Mouse (Mus musculus) E14TG2a.4 (cell line): ENCODE results near the gene Usp34.
"Not testable (repeated sequence)": the region's sequence is repeated elsewhere in the genome, so short reads cannot be mapped to it uniquely, and the experiment has no call there.

Source experiments
- H3K27me3 ChIP-seq: 2 replicates; pipeline ENCODE4 v1.6.1; 2014; ENCODE audit warnings: low read length, control low read depth; ENCODE audit not compliant: insufficient read depth
- H3K36me3 ChIP-seq: 2 replicates; pipeline ENCODE4 v1.6.1; 2014; ENCODE audit warnings: low read length, control low read depth; ENCODE audit not compliant: insufficient read depth
- H3K4me1 ChIP-seq: replicated peaks from 2 replicates; pipeline ENCODE4 v1.6.1; 2014; ENCODE audit warnings: low read depth, low read length, control low read depth
- H3K4me3 ChIP-seq: replicated peaks from 2 replicates; pipeline ENCODE4 v1.5.1; 2014; ENCODE audit warnings: mild to moderate bottlenecking, low read length
- H3K9me3 ChIP-seq: 2 replicates; pipeline ENCODE4 v1.6.1; 2014; ENCODE audit warnings: low read length, control low read depth
- CTCF ChIP-seq: conservative IDR thresholded peaks from 2 replicates; pipeline ENCODE4 v1.5.1; 2014; ENCODE audit warnings: low read length
- NANOG ChIP-seq: IDR thresholded peaks from 2 replicates; pipeline ENCODE4 v1.6.1; 2014; ENCODE audit warnings: borderline replicate concordance, low read length, mixed read lengths
- POU5F1 ChIP-seq: IDR thresholded peaks from 2 replicates; pipeline ENCODE4 v1.6.1; 2014; ENCODE audit warnings: low read length, borderline replicate concordance

The Usp34 gene

DNA sequence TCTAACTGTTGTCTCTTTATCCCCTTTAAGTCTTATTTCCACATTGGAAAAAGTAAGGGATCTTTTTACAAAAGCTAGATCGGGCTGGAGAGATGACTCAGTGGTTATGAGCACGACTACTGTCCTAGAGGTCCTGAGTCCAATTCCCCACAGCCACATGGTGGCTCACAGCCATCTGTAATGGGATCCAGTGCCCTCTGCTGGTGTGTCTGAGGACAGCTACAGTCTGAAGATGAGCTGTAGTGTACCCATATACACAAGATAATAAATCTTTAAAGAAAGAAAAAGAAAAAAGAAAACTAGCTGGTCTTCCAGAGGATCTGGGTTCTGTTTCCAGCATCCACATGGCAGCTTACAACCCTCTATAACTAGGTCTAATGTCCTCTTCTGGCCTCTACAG lies 123.3 kb downstream of the Usp34 start:
- peaks cover 85% of the 10 kb centered on the region for H3K36me3 ChIP-seq
- TF ChIP-seq CTCF, result 0 out of 2 replicates have a peak, but pooled peaks have one; percentile 12
- no peak for TF ChIP-seq NANOG
- TF ChIP-seq POU5F1, result no peak
- H3K9me3 ChIP-seq, result no peaks in the 10 kb centered on the region
- H3K4me1 ChIP-seq, result no peaks in the 10 kb centered on the region
- no peaks in the 10 kb centered on the region for H3K27me3 ChIP-seq
- H3K4me3 ChIP-seq, result no peak overlapping the region

DNA sequence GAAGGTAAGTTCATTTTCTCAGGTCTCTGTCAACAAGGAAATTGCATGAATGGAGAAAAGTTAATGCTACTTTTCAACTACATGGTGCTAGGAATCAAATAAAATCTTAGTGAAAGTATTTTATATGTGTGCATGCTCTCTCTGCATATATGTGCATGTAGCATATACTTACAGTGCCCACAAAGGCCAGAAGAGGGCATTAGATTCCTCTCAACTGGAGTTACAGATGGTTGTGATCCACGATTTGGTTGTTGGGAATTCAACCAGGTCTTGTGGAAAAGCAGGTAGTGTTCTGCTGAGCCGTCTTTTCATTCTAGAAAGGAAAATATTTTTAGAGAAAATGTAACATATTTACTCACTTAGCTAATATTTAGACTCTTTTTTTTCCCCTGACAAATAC lies 129.4 kb downstream of the Usp34 start:
- peak; percentile 15; the same call in 1 of the 2 replicates for TF ChIP-seq CTCF
- TF ChIP-seq POU5F1, result no peak
- Histone ChIP-seq H3K9me3 (no peaks in the 10 kb centered on the region), H3K4me1 (no peaks in the 10 kb centered on the region), H3K4me3 (no peak overlapping the region), H3K27me3 (no peaks in the 10 kb centered on the region), H3K36me3 (peaks cover 83% of the 10 kb centered on the region)

- not testable (repeated sequence) for H3K4me1 ChIP-seq, H3K27me3 ChIP-seq, H3K4me3 ChIP-seq, H3K9me3 ChIP-seq
- H3K36me3 ChIP-seq, result peaks cover 63% of the 10 kb centered on the region
These were observed 159.2 kb downstream of the Usp34 start for GRCm38 (mm10) chr11:23465862-23466261.

DNA sequence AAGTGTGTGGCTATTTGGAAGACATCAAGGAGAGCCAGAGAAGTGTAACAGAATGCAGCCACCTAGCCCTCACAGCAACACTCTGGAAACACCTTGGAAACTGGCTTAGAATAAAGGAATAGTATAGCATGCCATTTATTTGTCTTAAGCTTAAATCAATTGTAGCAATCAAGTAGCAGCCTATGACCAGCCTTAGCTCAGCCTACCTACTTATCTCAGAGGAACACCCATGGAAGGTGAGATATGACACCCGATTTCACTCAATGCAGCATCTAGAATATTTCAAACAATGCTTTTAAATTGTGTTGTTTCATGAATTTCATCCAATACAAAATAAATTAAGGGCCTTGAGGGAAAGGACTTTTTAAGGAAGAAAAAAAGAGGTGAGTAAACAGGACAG lies 183.3 kb downstream of the Usp34 start:
- Histone ChIP-seq H3K9me3 (no peaks in the 10 kb centered on the region), H3K36me3 (peaks cover 93% of the 10 kb centered on the region)

DNA sequence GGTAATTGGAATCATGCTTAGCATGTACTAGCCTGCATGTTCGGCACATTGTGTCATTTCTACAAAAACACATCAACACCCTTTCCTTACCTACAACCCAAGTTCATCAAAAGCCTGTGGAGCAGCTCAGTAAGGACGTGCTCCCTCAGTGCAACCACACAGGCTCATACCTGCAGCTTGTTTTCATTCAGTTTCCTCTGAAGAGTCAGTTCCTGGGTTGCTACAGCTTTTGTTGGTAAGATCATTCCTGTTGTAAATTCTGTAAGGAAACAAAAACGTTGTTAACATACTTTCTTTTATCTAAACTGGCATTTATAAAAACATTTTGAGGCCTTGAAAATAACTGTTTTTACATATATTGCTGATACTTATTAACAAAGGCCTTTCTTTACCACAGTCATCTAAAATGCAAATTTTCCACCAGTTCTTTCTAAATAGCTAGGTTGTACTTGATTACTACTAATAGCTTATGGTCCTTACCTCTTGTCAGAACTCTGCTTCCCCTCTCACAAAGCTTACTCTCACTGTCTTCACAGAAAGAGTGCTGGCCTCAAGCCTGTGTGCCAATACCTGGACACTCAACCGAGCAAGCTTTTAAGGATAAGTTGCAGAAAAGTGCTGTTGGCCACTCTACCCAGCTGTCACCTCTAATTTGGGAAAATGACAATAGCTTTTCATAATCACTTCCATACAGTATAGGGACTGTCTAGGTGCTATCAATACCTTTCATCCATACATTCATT lies 185.5 kb downstream of the Usp34 start:
- Histone ChIP-seq H3K27me3 (no peaks in the 10 kb centered on the region), H3K4me3 (no peak overlapping the region), H3K9me3 (no peaks in the 10 kb centered on the region), H3K4me1 (peaks cover 32% of the 10 kb centered on the region), H3K36me3 (peaks cover 96% of the 10 kb centered on the region)
- no peak for TF ChIP-seq NANOG
- no peak for TF ChIP-seq POU5F1
- TF ChIP-seq CTCF, result no peak

More for the DNA sequence above, 183.3 kb downstream of the Usp34 start:
- H3K4me1 ChIP-seq, result peaks cover 9% of the 10 kb centered on the region
- H3K4me3 ChIP-seq, result no peak overlapping the region
- TF ChIP-seq CTCF (no peak), POU5F1 (no peak), NANOG (no peak)
- no peaks in the 10 kb centered on the region for H3K27me3 ChIP-seq

DNA sequence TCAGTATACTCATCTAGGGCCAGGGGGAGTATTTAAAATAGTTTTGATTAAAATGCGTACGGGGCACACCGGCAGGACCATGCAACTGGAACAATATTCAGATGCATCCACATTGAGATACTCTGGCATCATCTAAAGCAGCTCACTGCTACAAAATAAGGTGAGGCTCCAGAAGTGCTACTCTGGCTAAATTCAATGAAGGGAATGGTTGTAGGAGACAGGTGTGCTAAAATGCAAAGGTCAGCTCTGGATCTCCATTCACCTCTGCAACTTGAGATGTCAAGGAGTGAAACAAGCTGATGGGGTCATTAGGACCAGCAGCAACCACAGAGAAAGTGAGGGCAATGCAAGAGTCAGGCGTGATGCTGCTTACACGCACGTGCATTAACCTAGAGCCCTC lies 188.5 kb downstream of the Usp34 start:
- Histone ChIP-seq H3K9me3 (no peaks in the 10 kb centered on the region), H3K4me1 (peaks cover 41% of the 10 kb centered on the region), H3K27me3 (peaks cover 3% of the 10 kb centered on the region; the same call in 1 of the 2 replicates), H3K36me3 (peaks cover 66% of the 10 kb centered on the region), H3K4me3 (no peak overlapping the region)
- TF ChIP-seq NANOG, result no peak
- TF ChIP-seq CTCF, result no peak
- no peak for TF ChIP-seq POU5F1

GRCm38 (mm10) chr11:23496661-23497060 lies 190.0 kb downstream of the Usp34 start:
- Histone ChIP-seq H3K36me3 (peaks cover 51% of the 10 kb centered on the region), H3K4me1 (peaks cover 41% of the 10 kb centered on the region), H3K9me3 (no peaks in the 10 kb centered on the region), H3K4me3 (peak overlapping the region; percentile 92), H3K27me3 (peaks cover 4% of the 10 kb centered on the region; the same call in 1 of the 2 replicates)
- TF ChIP-seq NANOG (no peak), POU5F1 (no peak), CTCF (no peak)

DNA sequence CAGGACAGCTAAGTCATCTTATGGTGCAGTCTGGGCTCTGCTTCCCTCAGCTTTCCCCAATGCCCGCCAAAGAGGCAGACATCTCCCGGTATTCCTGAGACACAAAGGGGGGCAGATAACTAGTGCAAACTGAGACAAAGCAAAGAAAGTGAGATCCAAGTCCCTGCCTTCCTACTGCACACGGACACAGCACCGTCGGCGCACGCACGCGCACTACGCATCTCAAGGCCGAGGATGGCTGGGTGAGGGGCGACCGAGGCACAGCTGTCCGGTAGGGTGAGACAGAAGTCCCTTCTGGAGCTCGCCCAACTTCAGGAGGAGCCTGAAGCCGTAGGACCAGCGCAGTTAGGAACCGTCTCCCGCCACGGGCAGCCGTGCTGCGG lies 190.6 kb downstream of the Usp34 start:
- H3K36me3 ChIP-seq, result peaks cover 45% of the 10 kb centered on the region
- no peaks in the 10 kb centered on the region for H3K9me3 ChIP-seq
- H3K4me1 ChIP-seq, result peaks cover 41% of the 10 kb centered on the region
- TF ChIP-seq POU5F1 (no peak), CTCF (no peak), NANOG (no peak)
- peaks cover 4% of the 10 kb centered on the region; the same call in 1 of the 2 replicates for H3K27me3 ChIP-seq
- H3K4me3 ChIP-seq, result peak overlapping the region; percentile 92
